Mouse (Mus musculus) myocyte (in vitro differentiated cells): ENCODE measurements at regions not wholly inside any gene's neighbourhood (a gene's known extent, or its start where the extent isn't known, plus 50 kb on each side); places are given as distances from the start of the nearest gene placed in this dataset.
A peak's percentile ranks its signal among the peaks of the same experiment; 100 is the strongest.

ENCODE experiments used
- H3K27me3 ChIP-seq: one replicate; pipeline ENCODE4 v1.6.1; 2011; ENCODE audit not compliant: control insufficient read depth, insufficient read depth, insufficient read length
- H3K36me3 ChIP-seq: one replicate; pipeline ENCODE4 v1.6.1; 2011; ENCODE audit not compliant: control insufficient read depth, insufficient read depth
- H3K4me2 ChIP-seq: one replicate; pipeline ENCODE4 v1.6.1; 2011; ENCODE audit warnings: low read depth, control low read depth
- H3K4me3 ChIP-seq: one replicate; pipeline ENCODE4 v1.5.1; 2011; ENCODE audit warnings: mild to moderate bottlenecking, control low read depth, moderate library complexity
- H3K79me2 ChIP-seq: one replicate; pipeline ENCODE4 v1.6.1; 2011; ENCODE audit not compliant: control insufficient read depth, insufficient read depth
- H3ac ChIP-seq: one replicate; pipeline ENCODE4 v1.6.1; 2011; ENCODE audit not compliant: control insufficient read depth, insufficient read length
- CEBPB ChIP-seq: IDR thresholded peaks from 2 replicates; pipeline ENCODE4 v1.6.1; 2011; ENCODE audit warnings: mild to moderate bottlenecking, moderate library complexity; ENCODE audit not compliant: poor library complexity, insufficient read depth, severe bottlenecking
- E2F4 ChIP-seq: IDR thresholded peaks from one replicate; pipeline ENCODE4 v1.6.1; 2011; ENCODE audit warnings: mild to moderate bottlenecking, control low read depth, moderate library complexity; ENCODE audit not compliant: insufficient read depth
- MAX ChIP-seq: IDR thresholded peaks from one replicate; pipeline ENCODE4 v1.6.1; 2011; ENCODE audit warnings: low read depth, mild to moderate bottlenecking, control low read depth
- MYOD1 ChIP-seq, 3 experiments: IDR thresholded peaks; one replicate each; pipeline ENCODE4 v1.6.1; 2011; ENCODE audit warnings: control low read depth in 2 of 3, low read depth in 2 of 3, mild to moderate bottlenecking in 2 of 3, moderate library complexity in 1 of 3; ENCODE audit not compliant: insufficient read length in 2 of 3, control insufficient read depth in 1 of 3
- MYOG ChIP-seq, 3 experiments: IDR thresholded peaks; one replicate each; pipeline ENCODE4 v1.6.1; 2011; ENCODE audit warnings: control low read depth in 2 of 3, low read depth in 2 of 3, mild to moderate bottlenecking in 2 of 3; ENCODE audit not compliant: insufficient read length in 2 of 3, control insufficient read depth in 1 of 3, insufficient read depth in 1 of 3
- POLR2A ChIP-seq: IDR thresholded peaks from one replicate; pipeline ENCODE4 v1.6.1; 2011; ENCODE audit warnings: low read depth, mild to moderate bottlenecking, control low read depth, moderate library complexity; ENCODE audit not compliant: insufficient read length
- POLR2AphosphoS2 ChIP-seq: IDR thresholded peaks from one replicate; pipeline ENCODE4 v1.6.1; 2011; ENCODE audit warnings: low read depth, control low read depth; ENCODE audit not compliant: insufficient read length
- REST ChIP-seq: IDR thresholded peaks from one replicate; pipeline ENCODE4 v1.6.1; 2011; ENCODE audit warnings: mild to moderate bottlenecking, control low read depth, moderate library complexity; ENCODE audit not compliant: insufficient read depth, insufficient read length
- SRF ChIP-seq: IDR thresholded peaks from one replicate; pipeline ENCODE4 v1.6.1; 2011; ENCODE audit warnings: low read depth; ENCODE audit not compliant: control insufficient read depth, insufficient read length
- TCF12 ChIP-seq: IDR thresholded peaks from one replicate; pipeline ENCODE4 v1.6.1; 2011; ENCODE audit warnings: mild to moderate bottlenecking, control low read depth; ENCODE audit not compliant: poor library complexity, insufficient read depth, severe bottlenecking
- TCF3 ChIP-seq: IDR thresholded peaks from one replicate; pipeline ENCODE4 v1.6.1; 2011; ENCODE audit warnings: low read depth, control low read depth; ENCODE audit not compliant: insufficient read length
- USF1 ChIP-seq: IDR thresholded peaks from one replicate; pipeline ENCODE4 v1.6.1; 2011; ENCODE audit warnings: low read depth, mild to moderate bottlenecking, control low read depth, moderate library complexity

- Histone ChIP-seq H3K27me3 (no peaks in the 10 kb centered on the region), H3K36me3 (no peaks in the 10 kb centered on the region), H3K4me2 (no peak overlapping the region), H3K79me2 (no peaks in the 10 kb centered on the region), H3ac (no peak overlapping the region), H3K4me3 (no peak overlapping the region)
- TF ChIP-seq MYOD1 (IDR thresholded peaks at IDR 0.05; ENCODE audit: control insufficient read depth in 1 of 3, insufficient read length in 2 of 3, low read depth in 2 of 3) = no peak
- TF ChIP-seq MAX = no peak
- TF ChIP-seq TCF12 = no peak
- TF ChIP-seq REST = no peak
Observed at GRCm38 (mm10) chr13:97581380-97581779, 179.1 kb downstream of the Gm10260 start.

- H3K79me2 ChIP-seq = no peaks in the 10 kb centered on the region
- no peak overlapping the region for H3K4me2 ChIP-seq
- no peaks in the 10 kb centered on the region for H3K36me3 ChIP-seq
- H3K4me3 ChIP-seq = no peak overlapping the region
- TF ChIP-seq REST = no peak
- TF ChIP-seq SRF = peak; percentile 30
- H3ac ChIP-seq = no peak overlapping the region
- no peaks in the 10 kb centered on the region for H3K27me3 ChIP-seq
Observed at GRCm38 (mm10) chr13:97580241-97580874, 180.1 kb downstream of the Gm10260 start.

- H3K36me3 ChIP-seq = no peaks in the 10 kb centered on the region
- TF ChIP-seq TCF12 (no peak), REST (no peak), MYOG (IDR thresholded peaks at IDR 0.05; ENCODE audit: control insufficient read depth in 1 of 3, insufficient read depth in 1 of 3, insufficient read length in 2 of 3, low read depth in 2 of 3) (no peak)
- no peaks in the 10 kb centered on the region for H3K79me2 ChIP-seq
- H3K4me2 ChIP-seq = no peak overlapping the region
- H3K27me3 ChIP-seq = no peaks in the 10 kb centered on the region
- no peak overlapping the region for H3ac ChIP-seq
- H3K4me3 ChIP-seq = no peak overlapping the region
Observed at GRCm38 (mm10) chr13:97578595-97578994, 181.8 kb downstream of the Gm10260 start.

DNA sequence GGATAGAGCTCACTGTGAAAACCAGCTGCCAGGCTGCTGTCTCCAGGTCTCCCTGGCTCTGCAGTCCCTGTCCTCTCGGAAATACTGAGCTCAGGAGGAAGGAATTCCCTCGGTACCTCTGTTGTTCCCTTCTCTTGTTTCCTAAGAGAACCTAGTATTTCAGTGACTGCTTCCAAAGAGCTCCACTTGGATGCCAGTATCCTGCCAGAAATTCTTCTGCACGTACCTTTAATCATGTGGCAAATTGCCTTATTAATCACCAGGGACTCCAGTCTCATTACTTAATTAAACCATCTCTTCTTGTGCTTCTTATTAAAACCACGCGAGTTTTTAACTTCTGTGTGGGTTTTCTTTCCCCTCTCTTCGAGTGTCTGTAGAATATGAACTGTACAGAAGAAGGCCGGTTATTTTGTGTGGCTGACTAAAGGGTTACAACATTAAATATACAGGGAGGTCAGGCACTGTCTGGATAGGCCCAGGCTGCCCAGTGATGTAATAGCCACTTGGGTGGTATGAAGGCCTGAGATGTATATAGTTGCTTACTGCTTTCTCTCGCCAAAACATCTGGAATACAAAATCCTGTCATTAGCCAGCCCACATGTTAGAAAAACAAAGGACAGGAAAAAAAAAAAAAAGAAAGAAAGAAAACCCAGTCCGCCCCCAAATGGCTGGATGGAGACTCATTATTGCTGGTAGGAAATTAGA is 183.2 kb downstream of the Gm10260 start:
- TF ChIP-seq USF1 = no peak
- TF ChIP-seq MYOG (IDR thresholded peaks at IDR 0.05; ENCODE audit: control insufficient read depth in 1 of 3, insufficient read depth in 1 of 3, insufficient read length in 2 of 3, low read depth in 2 of 3) = no peak
- no peak for TF ChIP-seq CEBPB
- no peak for TF ChIP-seq TCF3
- no peak for TF ChIP-seq MYOD1 (IDR thresholded peaks at IDR 0.05; ENCODE audit: control insufficient read depth in 1 of 3, insufficient read length in 2 of 3, low read depth in 2 of 3)
- no peak for TF ChIP-seq E2F4
- TF ChIP-seq SRF = no peak
- TF ChIP-seq POLR2AphosphoS2 = no peak
- no peak for TF ChIP-seq REST
- TF ChIP-seq MAX = no peak
- H3K36me3 ChIP-seq = no peaks in the 10 kb centered on the region
- H3ac ChIP-seq = no peak overlapping the region
- H3K4me3 ChIP-seq = no peak overlapping the region
- H3K79me2 ChIP-seq = no peaks in the 10 kb centered on the region
- no peak overlapping the region for H3K4me2 ChIP-seq
- no peaks in the 10 kb centered on the region for H3K27me3 ChIP-seq

GRCm38 (mm10) chr13:97573601-97574000 is 186.8 kb downstream of the Gm10260 start:
- TF ChIP-seq MYOG (IDR thresholded peaks at IDR 0.05; ENCODE audit: control insufficient read depth in 1 of 3, insufficient read depth in 1 of 3, insufficient read length in 2 of 3, low read depth in 2 of 3) = no peak
- no peak for TF ChIP-seq MYOD1 (IDR thresholded peaks at IDR 0.05; ENCODE audit: control insufficient read depth in 1 of 3, insufficient read length in 2 of 3, low read depth in 2 of 3)
- no peak for TF ChIP-seq POLR2A
- no peak for TF ChIP-seq TCF12
- Histone ChIP-seq H3K4me3 (no peak overlapping the region), H3K27me3 (no peaks in the 10 kb centered on the region), H3K4me2 (no peak overlapping the region), H3K36me3 (no peaks in the 10 kb centered on the region), H3ac (no peak overlapping the region), H3K79me2 (no peaks in the 10 kb centered on the region)
